Mouse (Mus musculus): ENCODE results near the gene Abcg5.

GRCm38 (mm10) chr17:84719105-84719504, 36.3 kb upstream of the Abcg5 start:
- no peak for TF ChIP-seq POLR2A (IDR thresholded peaks at IDR 0.05; ENCODE audit: insufficient read depth, low read length)
- no peak for TF ChIP-seq CTCF (IDR thresholded peaks at IDR 0.05; ENCODE audit: low read depth, low read length)
